Mouse (Mus musculus): ENCODE measurements around the gene Usp4. TPM values are rescaled to one million over a fixed set of nuclear protein-coding genes. Genes with fewer than 3 reads are reported as not detected.

Gene Usp4
- total RNA-seq (2023), result 142 TPM

GRCm38 (mm10) chr9:108347540-108348289 lies at the start of gene Usp4:
Gene Usp4, plus strand, starts transcription at chr9:108347853.

GRCm38 (mm10) chr9:108305629-108306520 lies 41.8 kb upstream of the Usp4 start, which contains the start of the genes Rhoa and Tcta:
Gene Rhoa, plus strand, starts transcription at chr9:108306129.
Gene Tcta, minus strand, starts transcription at chr9:108306160.

GRCm38 (mm10) chr9:108338886-108339781 lies 8.5 kb upstream of the Usp4 start, which contains the start of gene Gpx1:
Gene Gpx1, plus strand, starts transcription at chr9:108338903.

GRCm38 (mm10) chr9:108392676-108393075 lies 45.0 kb downstream of the Usp4 start, which contains the start of gene 1700102P08Rik:
Gene 1700102P08Rik, plus strand, starts transcription at chr9:108392805.

GRCm38 (mm10) chr9:108428384-108428783 lies 80.7 kb downstream of the Usp4 start, which contains the start of gene Ccdc36:
Gene Ccdc36, minus strand, starts transcription at chr9:108428484.

GRCm38 (mm10) chr9:108436182-108436581 lies 88.5 kb downstream of the Usp4 start, which contains the start of gene BC048562:
Gene BC048562, plus strand, starts transcription at chr9:108436482.

Other genes starting within 250 kb of the Usp4 start
- 0.50 TPM for gene Bsn, start 157.5 kb upstream of the Usp4 start, total RNA-seq (2023)
- 21.3 TPM for gene Dag1, start 83.9 kb upstream of the Usp4 start, total RNA-seq (2023)
- 2.4 TPM for gene Nicn1, start 57.4 kb upstream of the Usp4 start, total RNA-seq (2023)
- 1.4 TPM for gene Amt, start 51.0 kb upstream of the Usp4 start, total RNA-seq (2023)
- gene Rhoa, start 41.7 kb upstream of the Usp4 start, total RNA-seq (2023), result 371 TPM
- 7.6 TPM for gene Tcta, start 41.7 kb upstream of the Usp4 start, total RNA-seq (2023)
- gene Gpx1, start 8.9 kb upstream of the Usp4 start, total RNA-seq (2023), result 164 TPM
- gene 1700102P08Rik, start 45.0 kb downstream of the Usp4 start, total RNA-seq (2023), result 4.2 TPM
- gene Ccdc36, start 80.6 kb downstream of the Usp4 start, total RNA-seq (2023), result not detected
- gene BC048562, start 88.6 kb downstream of the Usp4 start, total RNA-seq (2023), result not detected
- 24.7 TPM for gene Ccdc71, start 112.7 kb downstream of the Usp4 start, total RNA-seq (2023)
- 5.7 TPM for gene Klhdc8b, start 113.7 kb downstream of the Usp4 start, total RNA-seq (2023)
- 0.59 TPM for gene Lamb2, start 131.9 kb downstream of the Usp4 start, total RNA-seq (2023)
- gene Usp19, start 142.7 kb downstream of the Usp4 start, total RNA-seq (2023), result 325 TPM
- 200 TPM for gene Qars, start 159.9 kb downstream of the Usp4 start, total RNA-seq (2023)
- 248 TPM for gene Qrich1, start 169.0 kb downstream of the Usp4 start, total RNA-seq (2023)
- gene Impdh2, start 212.4 kb downstream of the Usp4 start, total RNA-seq (2023), result 155 TPM
- 24.1 TPM for gene Ndufaf3, start 219.6 kb downstream of the Usp4 start, total RNA-seq (2023)
- gene Dalrd3, start 222.0 kb downstream of the Usp4 start, total RNA-seq (2023), result 51.5 TPM
- gene Wdr6, start 230.9 kb downstream of the Usp4 start, total RNA-seq (2023), result 26.5 TPM
- 11.1 TPM for gene P4htm, start 249.8 kb downstream of the Usp4 start, total RNA-seq (2023)

Data from CD4-positive naive resting alpha-beta T cell, adult 76 days (primary cell).